Mouse (Mus musculus) forebrain, embryonic 13.5 days (tissue): ENCODE results near the gene Prok2. TPM values are rescaled to one million over a fixed set of nuclear protein-coding genes. Genes with fewer than 3 reads are reported as not detected.

ENCODE experiments used
- ATAC-seq: fragments of 200-750 bp; cut with Nextera tagmentation; 2 replicates; pipeline ENCODE4 v1.8.0; 2017
- H3K27ac ChIP-seq: fragments of 300-500 bp; sonication (generic); 2 replicates; pipeline ENCODE4 v1.5.1; 2015; ENCODE audit warnings: inconsistent platforms, mild to moderate bottlenecking, moderate library complexity
- H3K27me3 ChIP-seq: fragments of 300-500 bp; sonication (generic); 2 replicates; pipeline ENCODE4 v1.6.1; 2015; ENCODE audit warnings: mild to moderate bottlenecking, inconsistent platforms
- H3K36me3 ChIP-seq: fragments of 300-500 bp; sonication (generic); 2 replicates; pipeline ENCODE4 v1.6.1; 2015; ENCODE audit warnings: mild to moderate bottlenecking, inconsistent platforms; ENCODE audit not compliant: poor library complexity, severe bottlenecking
- H3K4me1 ChIP-seq: fragments of 300-500 bp; sonication (generic); 2 replicates; pipeline ENCODE4 v1.6.1; 2015; ENCODE audit warnings: inconsistent platforms
- H3K4me2 ChIP-seq: fragments of 300-500 bp; sonication (generic); 2 replicates; pipeline ENCODE4 v1.6.1; 2015; ENCODE audit warnings: inconsistent platforms, mild to moderate bottlenecking, moderate library complexity
- H3K4me3 ChIP-seq: fragments of 300-500 bp; sonication (generic); 2 replicates; pipeline ENCODE4 v1.5.1; 2015; ENCODE audit warnings: mild to moderate bottlenecking, inconsistent platforms
- H3K9ac ChIP-seq: fragments of 300-500 bp; sonication (generic); 2 replicates; pipeline ENCODE4 v1.6.1; 2015; ENCODE audit warnings: mild to moderate bottlenecking, inconsistent platforms
- H3K9me3 ChIP-seq: fragments of 300-500 bp; sonication (generic); replicated peaks from 2 replicates; pipeline ENCODE4 v1.6.1; 2016; ENCODE audit warnings: inconsistent platforms
- WGBS: fragments of 180-500 bp; shearing (Covaris S2); methylation state at CpG from one replicate; pipeline ENCODE4 v1.1.7; 2015; 5-methylcytosine and 5-hydroxymethylcytosine counted together
- polyA plus RNA-seq: library from polyadenylated mRNA; unstranded; fragments of >200 nt; fragmentation: Nextera tagmentation; extraction: Ambion mirVana; gene quantifications from 2 replicates; pipeline ENCODE4 v1.2.1, GENCODE M21; 2015

Gene Prok2
- polyA plus RNA-seq, 1 experiment from 2014 or later = 1.3 TPM

DNA sequence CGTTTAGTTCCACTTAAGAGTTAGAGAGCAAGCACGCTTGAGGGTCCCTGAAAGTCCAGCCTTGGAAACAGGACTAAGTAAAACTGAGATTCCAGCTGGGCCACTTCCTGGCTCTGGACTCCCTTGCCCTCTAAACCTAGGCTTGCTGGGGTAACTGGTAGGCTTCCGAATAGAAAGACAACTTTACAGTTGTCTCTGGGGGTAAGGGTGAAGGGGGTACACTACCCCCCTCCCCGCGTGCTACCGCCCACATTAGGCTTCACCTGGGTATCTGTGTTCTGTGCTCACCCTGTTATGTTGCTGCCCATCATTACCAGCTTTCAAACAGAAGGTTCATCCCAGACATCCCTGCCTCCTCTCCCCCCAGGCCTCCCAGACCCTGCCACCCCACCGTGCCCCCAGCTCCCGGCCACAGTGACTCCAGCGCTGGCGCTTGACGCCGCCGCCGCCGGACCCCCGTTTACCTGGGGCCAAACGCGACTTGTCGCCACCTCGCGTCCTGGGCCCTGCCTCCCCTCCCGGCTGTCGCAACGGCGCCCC lies 34.5 kb downstream of the Prok2 start:
- peak; percentile 44 for ATAC-seq
- Histone ChIP-seq H3K9me3 (no peaks in the 10 kb centered on the region), H3K27me3 (peaks cover 60% of the 10 kb centered on the region)

DNA sequence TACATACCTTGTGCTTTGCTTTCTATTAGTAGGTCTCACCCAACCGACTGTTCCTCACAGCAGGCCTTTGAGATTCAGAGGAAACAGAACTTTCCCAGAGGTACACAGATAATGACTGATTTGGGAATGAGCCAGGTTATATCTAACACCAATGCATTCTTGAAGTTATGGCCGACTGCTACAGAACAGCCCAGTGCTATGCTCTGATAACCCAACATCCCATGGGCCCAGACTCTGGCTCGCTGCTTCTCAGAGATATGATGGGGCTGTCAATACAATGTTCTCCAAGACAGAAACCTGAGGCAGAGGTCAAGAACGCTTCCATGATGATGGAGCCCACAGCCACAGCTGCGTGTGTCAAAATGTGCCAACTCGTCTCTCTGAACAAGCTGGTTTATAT lies 37.7 kb downstream of the Prok2 start:
- H3K4me1 ChIP-seq = peaks cover 13% of the 10 kb centered on the region
- peaks cover 4% of the 10 kb centered on the region for H3K9me3 ChIP-seq
- no peak overlapping the region for H3K9ac ChIP-seq
- 88% methylated on average over 6 of the region's 6 CpGs for WGBS
- H3K4me2 ChIP-seq = no peak overlapping the region
- H3K4me3 ChIP-seq = no peak overlapping the region
- no peak overlapping the region for H3K27ac ChIP-seq
- no peaks in the 10 kb centered on the region for H3K36me3 ChIP-seq
- no peak for ATAC-seq
- peaks cover 33% of the 10 kb centered on the region for H3K27me3 ChIP-seq

More for the DNA sequence above, 34.5 kb downstream of the Prok2 start:
- Histone ChIP-seq H3K36me3 (no peaks in the 10 kb centered on the region), H3K27ac (peak overlapping the region; percentile 83), H3K4me1 (peaks cover 20% of the 10 kb centered on the region), H3K9ac (peak overlapping the region; percentile 85), H3K4me2 (peak overlapping the region; percentile 90), H3K4me3 (peak overlapping the region; percentile 79)
- 4% methylated on average over 23 of the region's 25 CpGs for WGBS

DNA sequence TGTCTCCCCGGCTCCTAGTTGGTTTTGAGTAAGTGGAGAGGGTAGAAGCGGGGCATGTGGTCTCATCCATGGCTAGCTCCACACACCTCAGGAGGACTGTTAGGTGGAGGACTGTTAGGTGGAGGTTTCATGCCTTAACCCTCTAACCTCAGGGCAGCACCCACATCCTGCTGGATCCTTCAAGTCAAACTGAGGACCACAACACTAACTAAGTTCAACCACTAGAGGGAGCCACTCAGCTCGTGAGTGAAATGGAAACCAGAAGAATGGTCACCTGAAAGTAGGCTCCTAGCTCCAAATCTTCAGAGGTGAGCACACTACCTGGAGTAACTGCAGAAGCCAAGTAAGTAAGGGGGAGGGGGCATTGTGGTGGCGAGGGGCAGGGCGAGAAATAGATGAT lies 41.3 kb downstream of the Prok2 start:
- no peak overlapping the region for H3K27ac ChIP-seq
- H3K4me3 ChIP-seq = no peak overlapping the region
- H3K27me3 ChIP-seq = 0 out of 2 replicates have a peak, but pooled peaks cover 6% of the 10 kb centered on the region
- H3K9ac ChIP-seq = no peak overlapping the region
- no peaks in the 10 kb centered on the region for H3K4me1 ChIP-seq
- no peak overlapping the region for H3K4me2 ChIP-seq
- ATAC-seq = no peak
- peaks cover 4% of the 10 kb centered on the region for H3K9me3 ChIP-seq
- no peaks in the 10 kb centered on the region for H3K36me3 ChIP-seq
- WGBS = 60% methylated on average over 5 of the region's 5 CpGs

DNA sequence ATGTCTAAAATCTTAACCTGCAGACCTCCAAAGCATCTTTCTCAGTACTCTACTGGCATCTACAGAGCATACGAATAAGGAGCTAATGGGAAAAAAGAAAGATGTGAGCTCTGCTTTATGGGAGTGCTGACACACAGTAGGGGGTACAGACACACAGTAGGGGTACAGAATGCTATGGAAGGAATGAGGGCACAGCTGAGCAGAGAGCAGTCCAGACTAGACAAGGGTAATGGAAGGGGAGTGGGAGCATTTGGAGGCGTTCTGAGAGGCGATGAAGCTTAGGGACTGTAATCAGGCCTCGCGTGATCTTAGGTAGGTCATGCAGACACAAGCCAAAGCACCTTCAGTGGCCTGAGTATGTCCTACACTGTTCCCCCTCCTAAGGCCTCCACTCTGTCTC lies 42.2 kb downstream of the Prok2 start:
- Histone ChIP-seq H3K9me3 (peaks cover 4% of the 10 kb centered on the region), H3K36me3 (no peaks in the 10 kb centered on the region), H3K4me1 (no peaks in the 10 kb centered on the region), H3K27ac (no peak overlapping the region), H3K4me3 (no peak overlapping the region), H3K4me2 (no peak overlapping the region), H3K27me3 (no peaks in the 10 kb centered on the region), H3K9ac (no peak overlapping the region)
- no peak for ATAC-seq
- WGBS = 88% methylated on average over 5 of the region's 5 CpGs

DNA sequence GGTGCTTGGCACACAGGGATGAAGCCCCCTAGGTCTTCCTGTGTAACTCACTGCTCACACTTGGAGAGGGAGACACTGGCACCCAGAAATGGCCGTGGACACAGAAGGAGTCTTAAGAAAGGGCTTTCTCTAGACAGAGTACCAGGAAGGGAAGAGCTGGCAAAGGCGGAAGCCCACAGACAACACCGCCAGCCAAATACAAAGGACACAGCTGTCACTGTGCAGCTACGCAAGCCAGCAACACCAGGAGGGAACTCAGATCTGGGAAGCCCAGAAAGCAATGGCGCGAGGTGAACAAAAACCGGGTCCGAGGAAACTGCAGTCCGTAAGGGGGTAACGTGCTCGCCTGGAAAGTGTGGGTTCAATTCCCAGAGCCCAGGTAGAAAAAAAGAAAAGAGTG lies 48.1 kb downstream of the Prok2 start:
- 0 out of 2 replicates have a peak, but pooled peaks have one; percentile 53 for ATAC-seq
- Histone ChIP-seq H3K9ac (no peak overlapping the region), H3K36me3 (no peaks in the 10 kb centered on the region), H3K4me2 (no peak overlapping the region), H3K27me3 (no peaks in the 10 kb centered on the region), H3K4me1 (peaks cover 15% of the 10 kb centered on the region), H3K4me3 (no peak overlapping the region), H3K9me3 (no peaks in the 10 kb centered on the region), H3K27ac (peak overlapping the region; percentile 36)
- WGBS = 58% methylated on average over 11 of the region's 11 CpGs

DNA sequence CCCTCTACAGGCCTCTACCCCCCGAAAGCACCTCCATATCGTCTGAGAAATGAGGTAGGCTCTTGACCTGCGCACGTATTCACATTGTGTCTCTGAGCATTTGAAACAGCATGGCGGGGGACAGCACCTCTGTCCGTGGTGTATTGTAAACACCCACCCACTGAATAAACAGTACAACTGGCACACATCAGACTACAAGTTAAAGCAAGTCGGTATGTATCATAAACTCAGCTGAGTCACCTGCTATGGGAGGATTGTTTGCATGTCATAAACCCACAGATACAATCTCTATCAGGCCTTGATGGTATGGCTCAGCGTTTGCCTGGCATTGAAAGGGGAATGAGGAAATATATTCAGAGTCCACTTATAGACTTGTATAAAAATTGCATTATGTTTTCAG lies 48.9 kb downstream of the Prok2 start:
- no peak overlapping the region for H3K4me2 ChIP-seq
- H3K4me1 ChIP-seq = peaks cover 18% of the 10 kb centered on the region
- no peak overlapping the region for H3K9ac ChIP-seq
- 90% methylated on average over 8 of the region's 8 CpGs for WGBS
- no peak overlapping the region for H3K4me3 ChIP-seq
- no peak overlapping the region for H3K27ac ChIP-seq
- no peaks in the 10 kb centered on the region for H3K27me3 ChIP-seq
- ATAC-seq = no peak
- no peaks in the 10 kb centered on the region for H3K9me3 ChIP-seq
- H3K36me3 ChIP-seq = no peaks in the 10 kb centered on the region

DNA sequence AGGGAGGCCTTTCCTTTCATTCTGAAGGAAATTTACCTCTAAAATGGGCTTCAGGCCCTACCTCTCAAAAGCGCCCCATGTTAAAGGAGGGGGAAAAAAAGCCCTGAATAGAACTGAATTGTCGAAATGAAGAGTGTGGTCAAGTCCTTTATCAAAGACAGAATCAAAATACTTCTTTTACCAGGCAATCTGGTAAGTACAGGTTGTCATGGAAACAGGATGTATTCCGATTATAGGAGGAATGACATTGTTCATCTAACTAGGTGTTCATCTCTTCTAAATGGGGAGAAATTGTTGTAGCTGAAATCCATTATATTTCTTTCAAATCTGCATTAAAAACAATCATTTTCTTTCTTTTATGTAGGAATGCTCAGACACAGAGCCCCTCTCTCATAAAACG lies 51.7 kb downstream of the Prok2 start:
- H3K4me2 ChIP-seq = no peak overlapping the region
- 36% methylated on average over 4 of the region's 4 CpGs for WGBS
- no peaks in the 10 kb centered on the region for H3K27me3 ChIP-seq
- no peak for ATAC-seq
- peaks cover 45% of the 10 kb centered on the region for H3K4me1 ChIP-seq
- H3K36me3 ChIP-seq = no peaks in the 10 kb centered on the region
- no peaks in the 10 kb centered on the region for H3K9me3 ChIP-seq
- no peak overlapping the region for H3K9ac ChIP-seq
- no peak overlapping the region for H3K4me3 ChIP-seq
- peak overlapping the region; percentile 14; the same call in 1 of the 2 replicates for H3K27ac ChIP-seq

DNA sequence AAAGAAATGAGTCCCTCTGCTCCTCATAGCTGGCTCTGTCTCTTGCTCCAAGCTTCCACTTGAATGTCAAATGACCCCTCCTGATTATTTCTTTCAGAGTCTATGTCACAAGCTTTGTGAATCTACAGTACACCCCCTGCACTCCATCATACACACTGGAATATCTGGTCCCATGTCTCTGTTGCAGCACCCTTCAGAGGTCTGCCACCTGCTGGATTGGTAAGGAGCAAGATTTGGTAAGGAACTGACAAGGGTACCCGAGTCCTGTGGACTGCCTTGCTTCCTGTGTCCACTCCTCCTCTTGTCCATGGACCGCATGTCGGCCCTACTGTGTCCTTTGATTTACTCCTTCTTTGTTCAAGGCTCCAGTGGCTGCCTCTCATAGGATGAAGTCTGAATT lies 54.4 kb downstream of the Prok2 start:
- H3K9ac ChIP-seq = no peak overlapping the region
- ATAC-seq = no peak
- 66% methylated on average over 3 of the region's 3 CpGs for WGBS
- peaks cover 63% of the 10 kb centered on the region for H3K4me1 ChIP-seq
- no peaks in the 10 kb centered on the region; the same call in 1 of the 2 replicates for H3K27me3 ChIP-seq
- no peak overlapping the region for H3K4me2 ChIP-seq
- no peaks in the 10 kb centered on the region for H3K36me3 ChIP-seq
- no peaks in the 10 kb centered on the region for H3K9me3 ChIP-seq
- no peak overlapping the region for H3K4me3 ChIP-seq
- H3K27ac ChIP-seq = no peak overlapping the region

DNA sequence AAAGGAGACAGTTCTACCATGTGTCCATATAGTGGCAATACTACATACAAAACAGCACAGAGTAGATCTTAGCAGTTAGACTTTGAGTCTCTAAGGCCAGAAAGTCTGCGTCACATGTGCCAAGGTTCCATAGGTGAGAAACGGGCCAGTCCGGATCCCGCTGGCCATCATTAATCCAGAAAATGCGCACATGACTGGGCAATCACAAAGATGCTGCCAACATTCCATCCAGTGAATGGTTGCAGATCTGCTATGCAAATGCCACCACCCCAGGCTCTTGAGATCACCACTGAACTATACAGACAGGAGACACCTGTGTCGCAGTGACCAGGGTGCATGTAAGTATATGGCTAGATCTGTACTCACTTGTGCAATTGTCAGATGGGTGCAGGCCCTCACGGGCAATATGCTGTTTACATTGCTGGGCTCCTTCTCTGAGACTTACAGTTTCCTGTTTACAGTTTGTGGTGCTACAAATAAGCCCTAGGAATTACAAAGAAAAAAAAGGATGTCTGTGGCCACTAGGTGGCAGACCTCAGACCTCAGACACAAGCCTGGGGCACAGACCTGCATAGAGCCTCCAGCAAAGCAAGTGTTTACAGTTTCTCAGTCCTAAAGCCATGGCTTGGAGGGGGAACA lies 55.6 kb downstream of the Prok2 start:
- 44% methylated on average over 7 of the region's 7 CpGs for WGBS
- Histone ChIP-seq H3K9me3 (no peaks in the 10 kb centered on the region), H3K4me3 (no peak overlapping the region), H3K27ac (peak overlapping the region; percentile 87), H3K27me3 (no peaks in the 10 kb centered on the region; the same call in 1 of the 2 replicates), H3K36me3 (no peaks in the 10 kb centered on the region), H3K4me2 (no peak overlapping the region), H3K4me1 (peaks cover 72% of the 10 kb centered on the region), H3K9ac (no peak overlapping the region)
- ATAC-seq = peak; percentile 28; the same call in 1 of the 2 replicates

DNA sequence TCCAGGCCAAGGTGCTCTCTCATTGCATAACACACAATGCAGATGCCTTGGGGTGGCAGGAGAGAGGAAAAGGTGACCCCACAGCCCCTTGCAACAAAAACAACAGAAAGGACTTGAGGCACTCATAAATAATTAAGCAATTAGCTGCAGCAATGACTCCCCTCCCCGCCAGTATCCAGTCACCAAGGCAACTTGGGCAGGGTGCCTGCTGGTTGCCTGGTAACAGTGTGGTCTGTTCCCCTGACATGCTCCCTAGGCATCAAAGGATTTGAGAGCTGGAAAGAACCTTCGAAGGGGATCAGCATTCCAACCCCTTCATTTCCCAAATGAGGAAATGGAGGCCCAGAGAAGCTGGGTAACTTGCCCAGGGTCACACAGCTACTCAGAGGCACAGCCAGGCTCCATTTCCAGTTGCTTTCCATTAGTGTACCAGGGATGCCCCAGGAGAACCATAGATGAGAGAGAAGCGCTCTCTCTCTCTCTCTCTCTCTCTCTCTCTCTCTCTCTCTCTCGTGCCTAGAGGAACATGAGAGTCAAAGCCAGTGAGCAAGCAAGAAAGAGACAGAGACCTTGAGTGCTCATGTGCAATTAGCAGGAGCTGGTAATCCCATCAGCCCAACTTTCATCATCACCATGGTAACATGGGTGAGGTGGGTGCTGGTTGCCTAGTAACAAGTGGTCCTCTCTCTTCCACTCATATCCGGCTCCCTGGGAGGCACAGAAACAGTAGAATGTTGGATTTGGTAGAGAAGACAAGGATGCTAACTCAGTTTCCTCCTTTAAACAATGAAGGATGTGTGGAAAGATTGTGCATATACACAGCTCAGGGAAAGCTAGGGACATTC lies 56.5 kb downstream of the Prok2 start:
- Histone ChIP-seq H3K9me3 (no peaks in the 10 kb centered on the region), H3K4me1 (peaks cover 78% of the 10 kb centered on the region), H3K4me2 (peak overlapping the region; percentile 43), H3K27me3 (no peaks in the 10 kb centered on the region; the same call in 1 of the 2 replicates), H3K36me3 (no peaks in the 10 kb centered on the region), H3K4me3 (0 out of 2 replicates have a peak overlapping the region, but pooled peaks have one; percentile 2), H3K27ac (peak overlapping the region; percentile 87), H3K9ac (no peak overlapping the region)
- 10% methylated on average over 5 of the region's 5 CpGs for WGBS
- peak; percentile 86 for ATAC-seq

DNA sequence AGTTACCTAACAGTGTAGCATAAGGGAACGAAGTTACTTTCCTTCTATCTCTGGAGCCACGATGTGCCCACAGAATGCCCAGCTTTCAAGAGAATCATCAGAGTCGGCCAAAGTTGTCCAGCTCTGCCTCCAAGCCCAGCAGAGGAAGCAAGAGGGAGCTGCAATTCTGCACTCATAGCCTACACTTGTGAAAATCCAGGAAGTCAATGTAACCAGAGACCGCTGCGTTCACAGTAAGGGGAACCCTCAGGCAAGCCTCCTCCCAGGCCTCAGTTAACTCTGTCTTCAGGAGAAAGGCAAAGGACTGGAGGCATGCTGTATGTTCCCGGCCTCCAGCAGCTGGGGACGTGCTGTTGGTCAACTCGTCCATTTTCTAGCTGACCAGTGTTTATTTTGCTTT lies 58.9 kb downstream of the Prok2 start:
- H3K27ac ChIP-seq = peak overlapping the region; percentile 44
- H3K9me3 ChIP-seq = no peaks in the 10 kb centered on the region
- peak overlapping the region; percentile 89; the same call in 1 of the 2 replicates for H3K9ac ChIP-seq
- H3K4me1 ChIP-seq = peaks cover 69% of the 10 kb centered on the region
- H3K27me3 ChIP-seq = no peaks in the 10 kb centered on the region; the same call in none of the 2 replicates
- H3K36me3 ChIP-seq = no peaks in the 10 kb centered on the region
- WGBS = 52% methylated on average over 8 of the region's 8 CpGs
- peak overlapping the region; percentile 92 for H3K4me2 ChIP-seq
- peak overlapping the region; percentile 83; the same call in 1 of the 2 replicates for H3K4me3 ChIP-seq
- ATAC-seq = no peak
